Mouse (Mus musculus): ENCODE measurements around the gene 2310011J03Rik.

Gene 2310011J03Rik

DNA sequence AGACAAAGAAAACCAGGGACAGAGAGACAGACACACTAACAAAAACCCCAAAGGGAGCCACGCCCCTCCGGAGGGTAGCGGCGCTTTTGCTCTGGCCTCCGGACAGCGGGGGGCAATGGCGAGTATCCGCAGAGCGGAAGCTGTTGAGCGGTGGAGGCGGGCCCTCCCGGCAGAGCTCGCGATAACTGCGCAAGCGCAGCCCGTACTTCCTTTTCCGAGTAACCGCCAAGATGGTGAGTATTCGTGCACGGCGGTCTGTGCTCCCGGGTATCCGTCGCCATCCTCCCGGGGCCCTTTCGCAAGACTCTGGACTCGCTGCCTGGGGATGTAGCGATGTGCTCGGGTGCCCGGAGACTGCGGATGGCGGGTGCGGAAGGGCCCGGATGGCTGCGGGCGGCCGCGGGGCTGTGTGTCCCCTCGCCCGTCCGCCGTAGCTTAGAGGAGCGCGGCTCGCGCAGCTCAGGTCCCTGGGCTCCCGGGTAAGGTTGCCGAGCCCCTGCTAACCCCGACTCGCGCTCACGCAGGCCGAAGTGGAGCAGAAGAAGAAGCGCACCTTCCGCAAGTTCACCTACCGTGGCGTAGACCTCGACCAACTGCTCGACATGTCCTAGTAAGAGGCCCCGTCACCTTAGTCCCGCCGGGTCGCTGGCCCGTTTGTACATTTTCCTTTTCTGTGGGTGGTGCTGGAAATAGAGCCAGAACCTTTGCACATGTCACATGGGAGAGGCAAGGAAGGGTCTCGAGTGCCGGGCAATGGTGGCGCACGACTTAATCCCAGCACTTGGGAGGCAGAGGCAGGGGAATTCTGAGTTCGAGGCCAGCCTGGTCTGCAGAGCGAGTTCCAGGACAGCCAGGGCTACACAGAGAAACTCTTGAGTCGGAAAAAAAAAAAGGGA, 27.8 kb downstream of the 2310011J03Rik start, which contains the start of gene Rps15:
Gene Rps15, plus strand, starts transcription at position 203 of the 896 bp plus-strand sequence.
- DNase-seq (ENCODE audit: low read depth, low spot score), result peak; percentile 90

DNA sequence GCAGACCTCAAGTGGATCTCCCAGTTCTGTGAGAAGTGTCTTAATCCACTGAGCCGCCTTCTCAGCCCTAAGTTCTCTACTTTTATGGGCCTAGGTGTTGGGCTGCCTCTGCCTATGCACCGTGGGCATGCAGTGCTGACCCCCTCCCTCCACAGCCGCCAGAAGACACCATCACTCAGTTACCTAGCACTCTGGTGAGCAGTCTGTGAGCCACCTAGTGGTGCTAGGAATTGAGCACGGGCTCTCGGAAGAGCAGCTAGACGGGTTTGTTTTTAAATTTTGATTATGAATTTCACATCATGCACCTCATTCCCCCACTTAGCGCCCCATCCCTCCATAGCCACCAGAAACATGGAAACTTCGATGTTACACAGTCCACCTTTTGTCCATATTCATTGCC, 31.7 kb downstream of the 2310011J03Rik start:
- DNase-seq (ENCODE audit: low read depth, low spot score), result no peak

- no peak for DNase-seq (ENCODE audit: low read depth, low spot score)
Observed at GRCm38 (mm10) chr10:80288097-80288496, 32.2 kb downstream of the 2310011J03Rik start.

GRCm38 (mm10) chr10:80285222-80286070, 34.9 kb downstream of the 2310011J03Rik start:
- DNase-seq (ENCODE audit: low read depth, low spot score), result no peak

DNA sequence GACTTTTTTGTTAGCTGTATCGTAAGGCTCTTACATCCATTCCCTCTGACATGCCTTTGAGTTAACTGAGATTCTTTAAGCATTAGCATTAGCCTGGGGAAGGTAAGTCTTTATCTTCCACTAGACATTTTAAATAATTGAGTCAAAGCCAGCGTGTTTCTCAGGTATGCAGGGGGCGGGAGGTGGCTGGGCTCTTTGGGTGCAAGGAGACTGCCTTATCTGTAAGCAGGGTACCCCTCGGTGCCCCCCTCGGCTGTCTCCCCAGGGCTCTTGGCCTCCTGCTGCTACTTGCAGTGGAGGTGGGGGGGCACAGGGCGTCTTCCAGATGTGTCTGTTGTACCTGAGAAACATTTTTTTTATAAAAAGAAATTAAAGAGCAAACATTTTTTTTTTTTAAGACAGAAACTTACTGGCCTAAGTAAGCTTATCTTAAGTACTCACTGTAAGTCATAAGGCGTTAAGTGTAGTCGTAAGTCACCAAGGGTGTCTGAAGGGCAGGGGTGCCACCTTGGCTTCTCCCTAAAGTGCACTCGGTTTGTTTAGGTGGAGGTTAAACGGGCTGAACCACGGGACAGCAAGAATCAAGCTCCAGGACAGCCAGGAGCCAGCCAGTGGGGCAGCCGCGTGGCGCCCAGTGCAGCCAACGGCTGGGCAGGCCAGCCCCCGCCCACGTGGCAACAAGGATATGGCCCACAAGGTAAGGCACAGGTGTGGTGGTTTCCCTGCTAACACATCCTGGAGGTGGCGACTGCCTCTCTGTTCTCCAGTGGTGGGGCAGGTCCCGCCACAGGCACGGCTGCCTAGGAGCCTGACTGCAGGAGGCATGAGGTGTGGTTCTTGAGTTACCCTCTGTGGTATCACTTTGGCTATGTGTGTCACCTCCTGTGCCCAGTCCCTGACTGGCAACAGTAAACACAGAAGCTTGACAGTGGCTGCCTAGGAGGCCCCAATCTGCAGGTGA, 37.6 kb downstream of the 2310011J03Rik start:
- DNase-seq (ENCODE audit: low read depth, low spot score), result no peak

GRCm38 (mm10) chr10:80281921-80282371, 38.4 kb downstream of the 2310011J03Rik start:
- DNase-seq (ENCODE audit: low read depth, low spot score), result no peak

- DNase-seq (ENCODE audit: low read depth, low spot score), result no peak
Observed at GRCm38 (mm10) chr10:80281304-80281703, 39.0 kb downstream of the 2310011J03Rik start.

DNA sequence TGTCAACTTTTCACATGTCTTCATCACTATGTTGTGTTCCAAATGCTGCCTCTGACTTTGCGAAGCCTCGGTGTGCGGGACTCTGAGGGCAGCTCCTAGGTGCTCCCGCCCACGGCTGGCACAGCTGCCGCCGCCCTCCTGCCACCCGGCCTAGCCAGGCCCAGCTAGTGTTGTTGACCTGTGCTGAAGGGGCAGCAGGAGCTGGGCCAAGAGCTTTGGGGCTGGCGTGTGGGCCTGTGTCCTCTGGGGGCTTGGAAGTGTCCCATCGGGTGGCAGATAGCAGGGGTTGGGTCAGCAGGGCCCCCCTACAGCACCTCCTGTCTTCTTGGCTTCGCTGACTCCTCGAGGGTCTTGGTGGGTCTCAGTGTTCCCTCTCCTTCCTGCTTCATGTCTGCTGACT, 41.1 kb downstream of the 2310011J03Rik start:
- DNase-seq (ENCODE audit: low read depth, low spot score), result no peak

DNA sequence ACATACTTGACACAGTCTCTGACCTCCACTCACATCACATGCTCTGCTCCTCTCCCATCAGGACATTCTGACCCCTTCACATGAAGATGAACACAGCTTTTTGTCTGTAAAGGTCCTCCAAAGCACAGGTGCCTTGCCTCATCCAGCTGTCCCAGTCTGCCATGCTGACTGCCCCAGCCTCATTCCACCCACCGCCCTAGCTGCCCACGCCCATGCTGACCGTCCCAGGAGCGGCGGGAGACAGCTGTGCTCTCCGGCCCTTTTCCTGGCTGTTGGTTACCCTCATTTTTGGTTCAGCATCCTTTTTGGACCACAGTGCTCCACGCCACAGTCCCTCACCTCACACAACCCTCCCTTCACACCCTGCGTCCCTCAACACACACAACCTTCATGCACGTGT, 41.9 kb downstream of the 2310011J03Rik start:
- no peak for DNase-seq (ENCODE audit: low read depth, low spot score)

DNA sequence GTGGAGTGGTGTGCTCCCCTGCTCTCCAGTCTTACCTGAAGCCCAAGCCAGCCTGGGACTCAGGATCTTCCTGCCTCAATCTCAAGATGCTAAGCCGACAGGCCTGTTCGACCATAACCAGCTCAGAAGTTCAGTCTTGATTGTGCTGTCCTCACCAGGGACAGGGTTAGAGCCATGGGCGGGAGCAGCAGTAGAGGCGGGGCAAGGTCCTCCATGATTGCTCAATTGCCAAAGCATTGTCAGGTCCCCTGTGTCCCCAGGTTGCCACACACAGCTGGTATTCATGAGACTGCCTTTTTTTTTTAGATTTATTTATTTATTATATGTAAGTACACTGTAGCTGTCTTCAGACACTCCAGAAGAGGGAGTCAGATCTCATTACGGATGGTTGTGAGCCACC, 44.1 kb downstream of the 2310011J03Rik start:
- no peak for DNase-seq (ENCODE audit: low read depth, low spot score)

- no peak for DNase-seq (ENCODE audit: low read depth, low spot score)
Observed at GRCm38 (mm10) chr10:80273847-80274246, 46.5 kb downstream of the 2310011J03Rik start.

DNA sequence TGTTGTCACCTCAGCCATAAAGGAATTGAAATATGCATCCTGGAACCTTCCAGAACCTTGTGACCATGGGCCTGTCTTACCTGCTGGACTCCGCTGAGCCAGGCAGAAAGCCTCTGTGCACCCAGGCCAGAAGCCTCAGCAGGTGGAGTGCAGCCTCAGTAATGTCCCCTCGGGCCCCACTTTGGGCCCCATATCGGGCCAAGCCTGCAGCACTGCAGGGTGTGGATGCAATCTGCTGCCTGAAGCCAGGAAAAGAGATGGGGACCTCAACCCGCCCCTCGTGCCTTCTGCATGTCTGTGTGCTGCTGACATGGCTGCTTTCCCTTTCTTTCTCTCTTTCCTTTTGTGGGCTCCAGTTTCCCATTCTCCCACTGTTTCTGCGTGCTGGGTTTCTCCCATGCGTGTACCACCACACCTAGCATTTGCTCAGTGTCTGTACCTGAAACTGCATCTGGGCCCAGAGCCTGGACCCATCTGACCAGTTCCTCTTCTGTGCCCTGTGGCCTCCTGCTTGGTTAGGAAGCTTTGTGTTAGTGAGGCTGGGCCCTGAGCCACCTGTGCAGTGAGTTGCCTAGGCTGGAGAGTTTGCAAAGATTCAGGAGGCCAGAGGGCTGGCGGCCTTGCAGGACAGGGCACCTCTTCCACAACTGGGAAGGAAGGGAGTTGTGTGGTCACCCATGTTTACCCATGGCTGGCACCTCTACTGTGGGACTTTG, 48.3 kb downstream of the 2310011J03Rik start:
- no peak for DNase-seq (ENCODE audit: low read depth, low spot score)

GRCm38 (mm10) chr10:80271186-80271843, 49.0 kb downstream of the 2310011J03Rik start:
- no peak for DNase-seq (ENCODE audit: low read depth, low spot score)

GRCm38 (mm10) chr10:80270734-80271181, 49.6 kb downstream of the 2310011J03Rik start:
- no peak for DNase-seq (ENCODE audit: low read depth, low spot score)

DNA sequence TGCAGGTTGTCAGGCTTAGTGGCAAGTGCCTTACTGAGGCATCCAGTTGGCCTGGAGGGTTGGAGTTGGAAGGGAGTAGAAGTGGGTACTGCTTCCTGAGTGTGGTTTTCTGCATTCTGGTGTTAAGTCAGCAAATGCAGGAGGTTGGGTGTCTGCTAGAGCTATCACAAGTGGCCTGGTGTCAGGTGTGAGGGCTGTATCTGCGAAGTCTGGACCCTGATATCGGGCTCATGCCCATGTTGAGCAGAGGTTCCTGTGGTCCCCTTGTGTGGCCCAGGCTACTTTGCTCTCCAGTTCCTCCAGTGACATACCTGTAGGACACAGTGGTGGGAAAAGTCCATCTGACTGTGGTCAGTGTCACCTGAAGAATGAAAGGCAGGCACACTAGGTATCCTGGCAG, 50.2 kb downstream of the 2310011J03Rik start:
- no peak for DNase-seq (ENCODE audit: low read depth, low spot score)
